Mouse (Mus musculus) skeletal muscle tissue, adult 2 months (tissue): Measurements from ENCODE around the gene Tmem8.
"Not testable (repeated sequence)": the region's sequence is repeated elsewhere in the genome, so short reads cannot be mapped to it uniquely, and the experiment has no call there.

Experiments
- DNase-seq: peaks from one replicate; pipeline ENCODE4 v3.0.0-alpha.2; 2012; ENCODE audit warnings: low read depth, low spot score

Tmem8 gene

GRCm38 (mm10) chr17:26111722-26112121 lies 1.4 kb upstream of the Tmem8 start:
- no peak for DNase-seq

DNA sequence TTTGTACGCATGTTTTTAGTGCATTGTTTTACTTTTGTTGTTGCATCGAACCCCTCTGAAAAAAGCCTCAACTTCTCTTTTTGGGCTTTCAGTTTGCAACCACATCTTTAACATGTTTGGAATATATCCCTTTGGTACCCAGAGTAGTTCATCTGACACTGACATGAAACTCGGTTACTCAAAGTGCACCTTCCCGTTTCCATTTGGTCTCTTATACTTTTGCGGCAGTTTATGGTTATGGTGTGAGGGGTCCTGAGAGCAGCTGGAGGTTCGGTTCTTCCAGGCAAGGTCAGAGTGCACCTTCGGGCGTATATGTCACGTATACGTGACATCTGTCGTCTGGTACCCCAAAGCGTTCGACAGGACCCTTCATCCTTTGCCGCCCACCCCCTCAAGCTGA lies 348 bp upstream of the Tmem8 start:
- DNase-seq: no peak

GRCm38 (mm10) chr17:26114061-26114460 lies 962 bp downstream of the Tmem8 start:
- DNase-seq: no peak

DNA sequence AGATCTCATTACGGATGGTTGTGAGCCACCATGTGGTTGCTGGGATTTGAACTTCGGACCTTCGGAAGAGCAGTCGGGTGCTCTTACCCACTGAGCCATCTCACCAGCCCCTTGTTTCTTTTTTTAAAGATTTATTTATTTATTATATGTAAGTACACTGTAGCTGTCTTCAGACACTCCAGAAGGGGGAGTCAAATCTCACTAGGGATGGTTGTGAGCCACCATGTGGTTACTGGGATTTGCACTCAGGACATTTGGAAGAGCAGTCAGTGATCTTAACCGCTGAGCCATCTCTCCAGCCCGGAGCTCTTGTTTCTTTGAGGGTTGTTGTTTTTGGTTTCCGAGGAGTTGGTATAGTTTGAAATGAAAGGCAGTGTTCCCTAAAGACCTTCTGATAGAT lies 1.4 kb downstream of the Tmem8 start:
- not testable (repeated sequence) for DNase-seq

DNA sequence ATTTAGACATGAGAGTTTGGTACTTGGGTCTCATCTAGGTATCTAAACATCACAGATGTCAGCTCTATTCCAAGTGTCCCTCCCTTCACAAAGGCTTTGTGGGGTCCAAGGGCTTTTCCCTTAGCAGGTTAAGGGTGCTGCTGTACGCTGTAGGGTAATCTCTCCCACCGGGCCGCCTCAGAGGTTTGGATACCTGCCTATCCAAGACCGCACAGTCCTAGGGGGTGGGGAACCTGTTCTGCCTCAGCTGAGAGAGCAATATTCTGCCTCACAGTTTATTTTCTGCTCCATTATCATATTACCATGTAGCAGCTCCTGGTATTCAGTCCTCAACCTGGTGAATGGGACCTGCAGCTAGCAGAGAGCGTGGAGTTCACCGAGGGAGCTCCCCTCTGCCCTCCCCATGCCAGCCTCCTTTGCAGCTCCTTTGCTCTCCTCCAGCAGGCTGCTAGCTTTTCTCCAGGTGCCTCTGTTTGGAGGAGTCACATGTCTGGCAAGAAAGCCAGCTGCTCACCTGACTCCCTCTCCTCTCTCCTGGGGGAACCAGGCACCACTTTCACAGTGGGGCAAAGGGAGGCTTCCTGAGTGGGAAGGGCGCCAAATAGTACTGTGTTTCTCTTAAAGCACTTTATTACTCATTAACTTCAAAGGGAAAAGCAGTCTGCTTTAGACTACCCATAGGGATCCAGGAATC lies 2.3 kb downstream of the Tmem8 start:
- DNase-seq: no peak

DNA sequence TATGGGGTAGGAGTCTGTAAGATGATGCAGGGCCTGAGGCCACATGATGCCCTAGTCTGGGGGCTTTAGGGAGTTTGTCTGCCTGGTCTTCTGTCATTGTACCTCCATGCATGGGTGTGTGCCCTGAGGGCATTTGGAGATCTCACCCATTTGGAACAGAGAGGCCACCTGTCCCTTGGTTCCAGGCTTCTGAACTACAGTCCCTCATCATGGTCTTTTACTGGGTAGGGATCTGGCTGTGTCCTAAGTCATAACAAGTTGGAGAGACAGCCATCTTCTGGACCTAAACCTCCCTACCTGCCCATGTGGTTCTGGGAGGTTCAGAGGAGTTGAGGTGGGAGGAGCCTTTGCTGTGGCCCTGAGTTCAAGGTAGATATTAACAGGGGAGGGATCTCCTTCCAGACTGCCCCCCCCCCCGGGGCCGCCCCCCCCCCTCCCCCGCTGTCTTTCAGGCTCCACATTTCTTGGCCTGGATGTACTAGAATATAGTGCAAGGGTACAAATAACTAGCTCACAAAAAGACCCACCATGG lies 2.9 kb downstream of the Tmem8 start:
- DNase-seq: no peak

- DNase-seq: no peak
Measured at GRCm38 (mm10) chr17:26116503-26117258, 3.6 kb downstream of the Tmem8 start.

GRCm38 (mm10) chr17:26119766-26120710 lies 6.9 kb downstream of the Tmem8 start:
- no peak for DNase-seq

DNA sequence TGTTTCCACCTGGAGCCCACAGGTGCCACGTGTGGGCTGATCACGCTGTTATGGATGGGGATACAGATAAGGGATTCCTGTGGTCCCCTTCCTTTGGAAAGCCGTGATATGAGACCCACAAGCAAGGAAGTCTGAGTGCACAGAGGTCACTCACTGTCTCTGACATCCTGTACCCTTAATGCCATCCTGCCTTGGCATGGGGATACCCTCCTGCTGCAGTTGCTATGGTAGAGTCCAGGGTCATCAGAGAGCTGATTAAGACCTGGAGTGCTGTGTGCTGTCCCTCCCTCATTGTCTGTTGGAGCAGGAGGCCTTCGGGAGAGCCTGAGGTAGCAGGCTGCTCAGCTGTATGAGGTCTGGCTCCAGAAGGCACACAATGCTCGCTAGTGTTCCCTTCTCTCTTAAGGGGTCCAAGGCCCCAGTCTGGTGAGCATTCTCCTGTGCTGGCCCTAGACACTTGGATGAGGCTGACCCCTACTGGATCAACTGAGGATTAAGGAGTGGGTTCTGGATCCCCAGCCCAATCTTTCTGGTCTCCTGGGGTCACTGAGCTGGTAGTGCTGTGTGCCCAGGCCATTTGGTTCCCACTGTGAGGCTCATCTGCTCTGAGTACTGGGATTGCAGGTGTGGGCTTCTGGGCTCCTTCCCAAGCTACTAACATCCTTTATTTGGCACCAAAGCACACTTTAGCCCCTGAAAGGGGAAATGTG lies 9.5 kb downstream of the Tmem8 start:
- DNase-seq: no peak

GRCm38 (mm10) chr17:26123267-26123684 lies 10.2 kb downstream of the Tmem8 start, which contains the start of gene Mrpl28:
Gene Mrpl28, plus strand, starts transcription at chr17:26123500.
- peak; percentile 97 for DNase-seq

GRCm38 (mm10) chr17:26124560-26124959 lies 11.5 kb downstream of the Tmem8 start:
- no peak for DNase-seq

- DNase-seq: no peak
Measured at GRCm38 (mm10) chr17:26125226-26125625, 12.1 kb downstream of the Tmem8 start.

GRCm38 (mm10) chr17:26131062-26131732 lies 18.1 kb downstream of the Tmem8 start:
- DNase-seq: no peak

GRCm38 (mm10) chr17:26131856-26132853 lies 19.1 kb downstream of the Tmem8 start:
- DNase-seq: no peak

DNA sequence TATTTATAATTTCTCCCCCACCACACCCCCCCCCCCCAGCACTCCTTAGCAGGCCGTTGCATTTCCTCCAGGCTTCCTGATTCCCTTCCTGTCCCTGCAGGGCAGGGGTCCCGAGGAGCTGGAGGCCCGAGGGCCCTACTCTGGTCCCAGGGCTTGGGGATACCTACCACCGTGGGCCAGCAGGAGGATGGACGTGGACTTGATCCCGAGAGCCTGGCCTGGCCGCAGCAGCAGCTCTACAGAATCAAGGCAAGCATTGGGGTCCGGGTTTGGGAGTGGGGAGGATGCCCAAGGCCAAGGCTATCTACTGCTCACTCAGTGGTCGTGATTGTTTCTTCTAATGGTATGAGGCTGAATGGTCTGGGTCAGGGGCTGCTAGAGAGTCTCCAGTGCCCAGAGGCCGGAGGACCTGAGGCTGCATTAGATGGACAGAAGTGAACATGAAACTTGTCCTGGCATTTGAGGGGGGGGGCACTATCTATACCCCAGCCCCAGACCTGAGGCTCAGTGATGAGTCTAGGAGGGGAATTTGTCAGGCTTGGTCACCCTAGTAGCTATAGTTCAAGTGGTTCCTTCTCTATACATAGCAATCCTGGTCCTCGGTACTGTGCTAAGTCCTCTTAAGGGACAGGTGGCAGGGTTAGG lies 24.1 kb downstream of the Tmem8 start:
- no peak for DNase-seq

DNA sequence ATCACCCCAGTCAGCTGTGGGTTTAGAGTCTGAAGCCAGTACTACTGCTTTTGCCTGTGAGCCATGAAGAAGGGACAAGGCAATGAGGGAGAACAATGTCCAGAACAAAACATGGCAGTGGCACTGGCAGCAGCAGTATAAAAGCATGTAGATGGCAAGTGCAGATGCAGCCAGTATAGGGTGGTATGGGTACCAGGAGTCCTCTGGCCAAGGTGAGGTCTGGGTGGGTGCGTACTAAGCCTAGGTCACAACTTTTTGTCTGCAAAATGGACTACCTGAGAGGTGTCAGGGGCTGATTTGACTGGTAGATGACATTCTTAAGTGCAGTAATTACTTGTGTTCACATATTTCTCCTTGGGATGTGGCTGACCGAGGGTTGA lies 24.6 kb downstream of the Tmem8 start:
- no peak for DNase-seq

- DNase-seq: peak; percentile 86
Measured at GRCm38 (mm10) chr17:26138239-26138836, 25.2 kb downstream of the Tmem8 start, which contains the start of gene Axin1. Gene Axin1, plus strand, starts transcription at chr17:26138688.

- DNase-seq: no peak
Measured at GRCm38 (mm10) chr17:26138901-26139381, 25.8 kb downstream of the Tmem8 start.
